8 mouse cellular contexts compared by ENCODE assay signal in genomic region chr7:19272173-19272764, GRCm38 (mm10). TPM values are rescaled to one million over a fixed set of nuclear protein-coding genes. Genes with fewer than 3 reads are reported as not detected.
DNase-seq lines count a peak whose midpoint lies in the region; ATAC-seq lines count a peak whose summit lies in the region.

No protein-coding gene starts in this region.

- peak overlapping the region; percentile 96 for H3K4me3 ChIP-seq in forebrain, embryonic 16.5 days (replicated peaks; ENCODE audit: low read length)
- H3K4me3 ChIP-seq in liver, embryonic 16.5 days (ENCODE audit: low read depth, low read length): peak overlapping the region; percentile 82
- H3K4me3 ChIP-seq in neural tube, embryonic 11.5 days (ENCODE audit: low read depth, low read length): peak overlapping the region; percentile 98

- peak; percentile 60 for ATAC-seq in forebrain, embryonic 16.5 days
- peak; percentile 69 for ATAC-seq in inflammation-experienced regulatory T-cells, adult 6 months
- ATAC-seq in liver, embryonic 16.5 days (ENCODE audit: low read depth): peak; percentile 61
- peak; percentile 68 for ATAC-seq in neural tube, embryonic 11.5 days (ENCODE audit: insufficient read depth, low FRiP score, low TSS enrichment)

- peak overlapping the region; percentile 87 for H3K9ac ChIP-seq in forebrain, embryonic 16.5 days (replicated peaks; ENCODE audit: low read depth, low read length)
- peak overlapping the region; percentile 90 for H3K9ac ChIP-seq in liver, embryonic 16.5 days (ENCODE audit: low read depth, low read length)
- H3K9ac ChIP-seq in neural tube, embryonic 11.5 days (ENCODE audit: low read length): peak overlapping the region; percentile 82

- peak overlapping the region; percentile 84 for H3K4me2 ChIP-seq in forebrain, embryonic 16.5 days (ENCODE audit: low read length)
- peak overlapping the region; percentile 100 for H3K4me2 ChIP-seq in liver, embryonic 16.5 days (ENCODE audit: low read depth, low read length)
- peak overlapping the region; percentile 85 for H3K4me2 ChIP-seq in neural tube, embryonic 11.5 days (ENCODE audit: low read depth)

- DNase-seq in left cerebral cortex, postnatal 4 days: peak; percentile 66
- DNase-seq in left cerebral cortex, adult 9 months (ENCODE audit: low spot score in 2 of 2): no peak
- DNase-seq in cerebellum, adult 11-12 months: peak; percentile 73
- DNase-seq in neural tube, embryonic 11.5 days (ENCODE audit: low spot score): peak; percentile 79
- peak; percentile 94 for DNase-seq in thymus, postnatal 14 days

- H3K27me3 ChIP-seq in forebrain, embryonic 16.5 days (replicated peaks; ENCODE audit: control insufficient read depth, insufficient read depth, low read length): 0 out of 2 replicates have a peak, but pooled peaks cover 2% of the 10 kb centered on the region
- H3K27me3 ChIP-seq in liver, embryonic 16.5 days (ENCODE audit: control insufficient read depth, insufficient read depth, low read depth, low read length): peaks cover 2% of the 10 kb centered on the region; the same call in 1 of the 2 replicates
- H3K27me3 ChIP-seq in neural tube, embryonic 11.5 days (ENCODE audit: control insufficient read depth, insufficient read depth, low read length): no peaks in the 10 kb centered on the region

- intact Hi-C loops in left cerebral cortex, postnatal 4 days (cut with DNase I): no loop called here

- no peaks in the 10 kb centered on the region for H3K36me3 ChIP-seq in forebrain, embryonic 16.5 days (ENCODE audit: control insufficient read depth, insufficient read depth)
- no peaks in the 10 kb centered on the region for H3K36me3 ChIP-seq in liver, embryonic 16.5 days (ENCODE audit: control insufficient read depth, insufficient read depth)
- H3K36me3 ChIP-seq in neural tube, embryonic 11.5 days (ENCODE audit: control insufficient read depth, insufficient read depth, low read length): no peaks in the 10 kb centered on the region

- H3K4me1 ChIP-seq in forebrain, embryonic 16.5 days (replicated peaks; ENCODE audit: control insufficient read depth, insufficient read depth, low read length): peaks cover 23% of the 10 kb centered on the region
- peaks cover 37% of the 10 kb centered on the region for H3K4me1 ChIP-seq in liver, embryonic 16.5 days (ENCODE audit: control insufficient read depth, low read depth, low read length)
- H3K4me1 ChIP-seq in neural tube, embryonic 11.5 days (ENCODE audit: control insufficient read depth, insufficient read depth, low read length): peaks cover 17% of the 10 kb centered on the region

- no peaks in the 10 kb centered on the region for H3K9me3 ChIP-seq in forebrain, embryonic 16.5 days (ENCODE audit: control insufficient read depth, low read length)
- H3K9me3 ChIP-seq in liver, embryonic 16.5 days (replicated peaks; ENCODE audit: control insufficient read depth, low read length): no peaks in the 10 kb centered on the region
- no peaks in the 10 kb centered on the region for H3K9me3 ChIP-seq in neural tube, embryonic 11.5 days (ENCODE audit: control insufficient read depth, low read length)

- peak overlapping the region; percentile 90 for H3K27ac ChIP-seq in forebrain, embryonic 16.5 days (ENCODE audit: low read length)
- H3K27ac ChIP-seq in liver, embryonic 16.5 days (ENCODE audit: low read length): peak overlapping the region; percentile 98
- peak overlapping the region; percentile 58; the same call in 1 of the 2 replicates for H3K27ac ChIP-seq in neural tube, embryonic 11.5 days (ENCODE audit: low read depth, low read length)

- 1% methylated on average over 33 of the region's 36 CpGs for WGBS in forebrain, embryonic 16.5 days
- 0% methylated on average over 36 of the region's 36 CpGs for WGBS in liver, embryonic 16.5 days (ENCODE audit: insufficient replicate concordance)
- WGBS in neural tube, embryonic 11.5 days: under 1% methylated on average over 33 of the region's 36 CpGs

RNA-seq across cellular contexts. Expression of gene Vasp, which starts 0.7 kb away (rescaled TPM):
- 10 to 100 TPM; 45.3 to 46.6 TPM for total RNA-seq in left cerebral cortex, postnatal 4 days (2021)
- 38.0 and 40.3 TPM in 2 replicates for polyA plus RNA-seq in forebrain, embryonic 16.5 days (2015; fragmentation: Nextera tagmentation; extraction: Ambion mirVana)
- 100 to 1,000 TPM in 1 of 3 experiments, 10 to 100 TPM in 2; 74.0 to 103 (median 94.6) TPM for polyA plus RNA-seq in inflammation-experienced regulatory T-cells, adult 6 months (2017; shearing (Covaris generic))
- 32.8 and 33.0 TPM in 2 replicates for polyA plus RNA-seq in liver, embryonic 16.5 days (2015; fragmentation: Nextera tagmentation; extraction: Ambion mirVana)
- 54.6 and 57.6 TPM in 2 replicates for polyA plus RNA-seq in neural tube, embryonic 11.5 days (2014; fragmentation: Nextera tagmentation; extraction: Ambion mirVana)

RNA-seq across cellular contexts. Expression of gene Ppm1n, which starts 7.6 kb away (rescaled TPM):
- under 1 TPM; 0.60 to 0.64 TPM for total RNA-seq in left cerebral cortex, postnatal 4 days (2021)
- 0.39 and 0.61 TPM in 2 replicates for polyA plus RNA-seq in forebrain, embryonic 16.5 days (2015; fragmentation: Nextera tagmentation; extraction: Ambion mirVana)
- 1 to 10 TPM in 2 of 3 experiments, under 1 TPM in 1; 0.74 to 3.1 (median 2.1) TPM for polyA plus RNA-seq in inflammation-experienced regulatory T-cells, adult 6 months (2017; shearing (Covaris generic))
- 0.11 TPM in 1 of 2 replicates, not detected in the other for polyA plus RNA-seq in liver, embryonic 16.5 days (2015; fragmentation: Nextera tagmentation; extraction: Ambion mirVana)
- polyA plus RNA-seq in neural tube, embryonic 11.5 days (2014; fragmentation: Nextera tagmentation; extraction: Ambion mirVana): not detected in 2 replicates

RNA-seq across cellular contexts. Expression of gene Rtn2, which starts 10.2 kb away (rescaled TPM):
- total RNA-seq in left cerebral cortex, postnatal 4 days (2021): 100 to 1,000 TPM; 154 to 161 TPM
- polyA plus RNA-seq in forebrain, embryonic 16.5 days (2015; fragmentation: Nextera tagmentation; extraction: Ambion mirVana): 127 and 128 TPM in 2 replicates
- polyA plus RNA-seq in inflammation-experienced regulatory T-cells, adult 6 months (2017; shearing (Covaris generic)): not detected
- polyA plus RNA-seq in liver, embryonic 16.5 days (2015; fragmentation: Nextera tagmentation; extraction: Ambion mirVana): 2.9 and 4.1 TPM in 2 replicates
- polyA plus RNA-seq in neural tube, embryonic 11.5 days (2014; fragmentation: Nextera tagmentation; extraction: Ambion mirVana): 58.2 and 60.2 TPM in 2 replicates

RNA-seq across cellular contexts. Expression of gene Fosb, which starts 37.6 kb away (rescaled TPM):
- 1 to 10 TPM; 1.2 to 1.3 TPM for total RNA-seq in left cerebral cortex, postnatal 4 days (2021)
- 0.05 and 0.10 TPM in 2 replicates for polyA plus RNA-seq in forebrain, embryonic 16.5 days (2015; fragmentation: Nextera tagmentation; extraction: Ambion mirVana)
- 1 to 10 TPM in 2 of 3 experiments, under 1 TPM in 1; 0.98 to 8.0 (median 2.0) TPM for polyA plus RNA-seq in inflammation-experienced regulatory T-cells, adult 6 months (2017; shearing (Covaris generic))
- not detected in 2 replicates for polyA plus RNA-seq in liver, embryonic 16.5 days (2015; fragmentation: Nextera tagmentation; extraction: Ambion mirVana)
- polyA plus RNA-seq in neural tube, embryonic 11.5 days (2014; fragmentation: Nextera tagmentation; extraction: Ambion mirVana): 0.07 TPM in 1 of 2 replicates, not detected in the other

RNA-seq across cellular contexts. Expression of gene Opa3, which starts 44.1 kb away (rescaled TPM):
- 10 to 100 TPM; 33.8 to 35.0 TPM for total RNA-seq in left cerebral cortex, postnatal 4 days (2021)
- polyA plus RNA-seq in forebrain, embryonic 16.5 days (2015; fragmentation: Nextera tagmentation; extraction: Ambion mirVana): 43.5 and 43.8 TPM in 2 replicates
- polyA plus RNA-seq in inflammation-experienced regulatory T-cells, adult 6 months (2017; shearing (Covaris generic)): 10 to 100 TPM; 14.3 to 20.8 (median 16.6) TPM
- polyA plus RNA-seq in liver, embryonic 16.5 days (2015; fragmentation: Nextera tagmentation; extraction: Ambion mirVana): 13.2 and 14.3 TPM in 2 replicates
- 43.7 and 45.9 TPM in 2 replicates for polyA plus RNA-seq in neural tube, embryonic 11.5 days (2014; fragmentation: Nextera tagmentation; extraction: Ambion mirVana)

Comparison
In these comparisons a context has a peak if more than half of its experiments do, and no peak if none do; other contexts are left out.
1. DNase-seq: peak in left cerebral cortex, postnatal 4 days (single experiment), cerebellum, adult 11-12 months (single experiment), neural tube, embryonic 11.5 days (single experiment) and thymus, postnatal 14 days (single experiment); none in left cerebral cortex, adult 9 months (0 of 2).
2. RNA of gene Rtn2, which starts 10.2 kb away (polyA plus RNA-seq): 127 to 128 TPM in forebrain, embryonic 16.5 days and 58.2 to 60.2 TPM in neural tube, embryonic 11.5 days; 2.9 to 4.1 TPM in liver, embryonic 16.5 days and not detected in inflammation-experienced regulatory T-cells, adult 6 months; every median in the first group is over 10 times any median in the second.
3. Peak in every context shown above with its lines, with median percentiles within 50 percentile points of each other: ATAC-seq, H3K27ac ChIP-seq, H3K4me2 ChIP-seq, H3K4me3 ChIP-seq and H3K9ac ChIP-seq.